Mouse (Mus musculus) adrenal gland, adult 18-20 months (tissue): ENCODE results near the gene Cryl1. TPM values are rescaled to one million over a fixed set of nuclear protein-coding genes. Genes with fewer than 3 reads are reported as not detected.

ENCODE experiments used
- DNase-seq, 2 experiments: peaks; one replicate each; pipeline ENCODE4 v3.0.0; 2021 to 2022; ENCODE audit warnings: low spot score in 2 of 2
- total RNA-seq, 2 experiments: library from RNA; stranded (reverse); gene quantifications; 1 replicate in 1 of 2; 2 replicates in 1 of 2; pipeline ENCODE4 v1.2.3; 2021

Cryl1 gene
- total RNA-seq, 2 experiments from 2014 or later = 13.0 to 13.5 TPM

- DNase-seq = no peak
These were observed 155.4 kb downstream of the Cryl1 start for GRCm38 (mm10) chr14:57242978-57243377.

DNA sequence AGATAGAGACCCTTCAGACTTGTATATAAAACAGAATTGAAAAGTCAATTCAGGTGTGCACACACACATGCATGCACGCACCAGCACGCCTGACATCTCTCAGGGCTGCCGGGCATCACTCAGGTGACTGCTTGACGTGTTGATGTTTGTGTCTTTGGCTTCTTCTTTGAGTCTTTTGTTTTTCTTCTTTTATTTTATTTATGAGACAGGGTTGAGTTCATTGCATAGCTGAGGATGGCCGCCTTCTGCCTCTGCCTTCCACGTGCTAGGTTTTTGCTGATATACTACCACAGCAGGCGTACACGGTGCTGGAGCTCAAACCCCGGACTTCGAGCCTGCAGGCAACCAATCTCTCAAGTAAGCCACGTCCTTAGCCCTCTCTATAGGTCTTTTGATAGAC, 163.1 kb downstream of the Cryl1 start:
- no peak for DNase-seq

GRCm38 (mm10) chr14:57234711-57235110, 163.6 kb downstream of the Cryl1 start:
- DNase-seq = no peak

GRCm38 (mm10) chr14:57230264-57231015, 167.9 kb downstream of the Cryl1 start:
- DNase-seq = no peak

Other genes with a start within 250 kb of the Cryl1 start
- gene Ift88, start 25.5 kb upstream of the Cryl1 start, total RNA-seq = 1 to 10 TPM; 8.2 to 9.7 TPM
- gene Il17d, start 126.2 kb upstream of the Cryl1 start, total RNA-seq = 1 to 10 TPM; 2.8 to 3.6 TPM
- 10 to 100 TPM; 24.6 to 28.4 TPM for gene Eef1akmt1, start 173.1 kb upstream of the Cryl1 start, total RNA-seq